Mouse (Mus musculus) intestine, postnatal 0 days (tissue): ENCODE results near the gene Sord. TPM values are rescaled to one million over a fixed set of nuclear protein-coding genes. Genes with fewer than 3 reads are reported as not detected.
A peak's percentile ranks its signal among the peaks of the same experiment; 100 is the strongest.

ENCODE experiments used
- ATAC-seq: fragments of 200-750 bp; cut with Nextera tagmentation; 2 replicates; pipeline ENCODE4 v1.8.0; 2017; ENCODE audit warnings: mild to moderate bottlenecking, moderate TSS enrichment, moderate library complexity
- H3K27ac ChIP-seq: fragments of 300-500 bp; sonication (generic); 2 replicates; pipeline ENCODE4 v1.5.1; 2014; ENCODE audit warnings: mild to moderate bottlenecking, low read depth, low read length, moderate library complexity
- H3K27me3 ChIP-seq: fragments of 300-500 bp; sonication (generic); replicated peaks from 2 replicates; pipeline ENCODE4 v1.6.1; 2014; ENCODE audit warnings: low read length, mixed read lengths; ENCODE audit not compliant: control insufficient read depth, insufficient read depth
- H3K36me3 ChIP-seq: fragments of 300-500 bp; sonication (generic); 2 replicates; pipeline ENCODE4 v1.6.1; 2014; ENCODE audit warnings: mild to moderate bottlenecking, moderate library complexity; ENCODE audit not compliant: control insufficient read depth, insufficient read depth
- H3K4me1 ChIP-seq: fragments of 300-500 bp; sonication (generic); replicated peaks from 2 replicates; pipeline ENCODE4 v1.6.1; 2014; ENCODE audit warnings: antibody characterized with exemption, low read length, mixed read lengths; ENCODE audit not compliant: control insufficient read depth, insufficient read depth
- H3K4me2 ChIP-seq: fragments of 300-500 bp; sonication (generic); replicated peaks from 2 replicates; pipeline ENCODE4 v1.6.1; 2014; ENCODE audit warnings: low read depth, mild to moderate bottlenecking, moderate library complexity
- H3K4me3 ChIP-seq: fragments of 300-500 bp; sonication (generic); 2 replicates; pipeline ENCODE4 v1.5.1; 2014; ENCODE audit warnings: low read depth, low read length
- H3K9ac ChIP-seq: fragments of 300-500 bp; sonication (generic); 2 replicates; pipeline ENCODE4 v1.6.1; 2014; ENCODE audit warnings: mild to moderate bottlenecking, low read depth, low read length
- H3K9me3 ChIP-seq: fragments of 300-500 bp; sonication (generic); 2 replicates; pipeline ENCODE4 v1.6.1; 2016; ENCODE audit warnings: mixed run types; ENCODE audit not compliant: control insufficient read depth
- CTCF ChIP-seq: sonication (generic); IDR thresholded peaks from 2 replicates; pipeline ENCODE4 v1.5.1; 2016; ENCODE audit warnings: low read depth, mild to moderate bottlenecking, control low read depth, antibody characterized with exemption, moderate library complexity
- WGBS: fragments of 180-500 bp; shearing (Covaris S2); extraction: QIAGEN DNeasy Blood & Tissue Kit; methylation state at CpG from one replicate; pipeline ENCODE4 v1.1.7; 2014; 5-methylcytosine and 5-hydroxymethylcytosine counted together
- polyA plus RNA-seq: library from polyadenylated mRNA; unstranded; fragments of >200 nt; fragmentation: Nextera tagmentation; extraction: Ambion mirVana; gene quantifications from 2 replicates; pipeline ENCODE4 v1.2.1, GENCODE M21; 2015

The Sord gene
- polyA plus RNA-seq, 1 experiment from 2014 or later, result 136 TPM

GRCm38 (mm10) chr2:122241935-122242334 lies 7.4 kb downstream of the Sord start:
- WGBS, result 30% methylated on average over 6 of the region's 6 CpGs
- no peak for TF ChIP-seq CTCF
- peak; percentile 87 for ATAC-seq
- no peaks in the 10 kb centered on the region for H3K4me1 ChIP-seq
- H3K27me3 ChIP-seq, result no peaks in the 10 kb centered on the region
- H3K9me3 ChIP-seq, result no peaks in the 10 kb centered on the region
- peak overlapping the region; percentile 60; the same call in 1 of the 2 replicates for H3K27ac ChIP-seq
- no peak overlapping the region for H3K9ac ChIP-seq
- peaks cover 7% of the 10 kb centered on the region; the same call in 1 of the 2 replicates for H3K36me3 ChIP-seq
- H3K4me3 ChIP-seq, result no peak overlapping the region
- no peak overlapping the region; the same call in 1 of the 2 replicates for H3K4me2 ChIP-seq

GRCm38 (mm10) chr2:122243671-122244131 lies 9.2 kb downstream of the Sord start:
- Histone ChIP-seq H3K9me3 (no peaks in the 10 kb centered on the region), H3K27ac (peak overlapping the region; percentile 51; the same call in 1 of the 2 replicates), H3K4me1 (no peaks in the 10 kb centered on the region), H3K4me3 (no peak overlapping the region), H3K4me2 (no peak overlapping the region), H3K9ac (no peak overlapping the region), H3K27me3 (no peaks in the 10 kb centered on the region), H3K36me3 (peaks cover 14% of the 10 kb centered on the region; the same call in 1 of the 2 replicates)
- TF ChIP-seq CTCF, result peak; percentile 94
- 2% methylated on average over 3 of the region's 3 CpGs for WGBS
- peak; percentile 53 for ATAC-seq

DNA sequence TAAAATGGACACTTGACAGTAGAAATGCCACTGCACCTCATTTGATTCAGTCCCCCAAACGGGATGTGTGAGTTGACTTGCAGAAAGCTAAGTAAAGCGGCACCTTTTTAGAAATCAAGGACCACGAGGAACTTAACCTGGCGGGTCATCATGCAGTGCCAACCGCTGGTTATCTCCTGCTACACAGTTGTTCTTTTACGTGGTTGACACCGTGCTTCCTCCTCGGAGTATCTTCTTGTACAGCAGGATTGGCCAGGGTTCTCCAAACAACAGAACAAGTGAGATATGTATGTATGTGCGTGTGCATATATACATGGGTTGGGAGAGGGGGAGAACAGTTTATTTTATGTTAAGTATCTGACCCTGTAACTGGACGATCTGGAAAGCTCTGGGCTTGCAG lies 13.2 kb downstream of the Sord start:
- no peak overlapping the region for H3K4me2 ChIP-seq
- no peaks in the 10 kb centered on the region for H3K9me3 ChIP-seq
- no peaks in the 10 kb centered on the region for H3K27me3 ChIP-seq
- no peak overlapping the region for H3K4me3 ChIP-seq
- peaks cover 36% of the 10 kb centered on the region for H3K36me3 ChIP-seq
- no peak overlapping the region for H3K27ac ChIP-seq
- no peak for ATAC-seq
- TF ChIP-seq CTCF, result no peak
- 84% methylated on average over 10 of the region's 10 CpGs for WGBS
- no peak overlapping the region for H3K9ac ChIP-seq
- no peaks in the 10 kb centered on the region for H3K4me1 ChIP-seq

- H3K9me3 ChIP-seq, result no peaks in the 10 kb centered on the region
- WGBS, result 97% methylated on average over 5 of the region's 5 CpGs
Observed at GRCm38 (mm10) chr2:122255997-122256396, 21.4 kb downstream of the Sord start.

GRCm38 (mm10) chr2:122260729-122261128 lies 26.2 kb downstream of the Sord start:
- Histone ChIP-seq H3K4me3 (no peak overlapping the region), H3K36me3 (peaks cover 35% of the 10 kb centered on the region; the same call in 1 of the 2 replicates), H3K27me3 (no peaks in the 10 kb centered on the region), H3K4me2 (no peak overlapping the region), H3K27ac (peak overlapping the region; percentile 64; the same call in 1 of the 2 replicates), H3K4me1 (no peaks in the 10 kb centered on the region), H3K9ac (no peak overlapping the region), H3K9me3 (no peaks in the 10 kb centered on the region)
- no peak for TF ChIP-seq CTCF
- WGBS, result 30% methylated on average over 5 of the region's 5 CpGs
- peak; percentile 82 for ATAC-seq

More at GRCm38 (mm10) chr2:122255997-122256396, 21.4 kb downstream of the Sord start:
- no peak overlapping the region for H3K9ac ChIP-seq
- H3K4me3 ChIP-seq, result no peak overlapping the region
- no peak overlapping the region for H3K4me2 ChIP-seq
- no peak for ATAC-seq
- TF ChIP-seq CTCF, result no peak
- H3K36me3 ChIP-seq, result peaks cover 40% of the 10 kb centered on the region
- H3K4me1 ChIP-seq, result no peaks in the 10 kb centered on the region
- H3K27ac ChIP-seq, result no peak overlapping the region
- H3K27me3 ChIP-seq, result no peaks in the 10 kb centered on the region

DNA sequence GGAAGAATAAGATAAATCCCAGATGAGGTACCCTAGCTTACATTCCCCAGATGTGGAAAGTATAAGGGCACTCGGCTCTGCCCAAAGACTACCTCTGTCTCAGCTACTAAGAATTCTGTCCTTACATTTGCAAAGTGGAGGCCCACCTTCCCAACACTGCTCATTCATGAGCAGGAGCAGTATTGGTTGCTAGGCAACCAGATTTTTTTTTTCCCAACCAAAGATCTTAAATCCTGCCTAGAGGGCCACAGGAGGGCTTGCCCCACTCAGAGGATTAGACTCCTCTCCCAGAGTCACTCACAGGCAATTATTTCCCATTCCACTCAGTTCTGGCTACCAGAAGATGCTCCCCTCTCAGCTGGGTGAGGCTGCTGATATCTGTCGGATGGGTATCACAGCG lies 30.1 kb downstream of the Sord start:
- no peak overlapping the region for H3K4me3 ChIP-seq
- no peak for ATAC-seq
- no peaks in the 10 kb centered on the region for H3K9me3 ChIP-seq
- no peak overlapping the region for H3K4me2 ChIP-seq
- no peak overlapping the region for H3K27ac ChIP-seq
- H3K9ac ChIP-seq, result no peak overlapping the region
- WGBS, result 84% methylated on average over 3 of the region's 3 CpGs
- TF ChIP-seq CTCF, result no peak
- H3K4me1 ChIP-seq, result no peaks in the 10 kb centered on the region
- peaks cover 13% of the 10 kb centered on the region; the same call in 1 of the 2 replicates for H3K36me3 ChIP-seq
- H3K27me3 ChIP-seq, result no peaks in the 10 kb centered on the region
